Mouse (Mus musculus): ENCODE results near the gene Stk32b. TPM values are rescaled to one million over a fixed set of nuclear protein-coding genes. Genes with fewer than 3 reads are reported as not detected.

Stk32b gene
- polyA plus RNA-seq (2015; fragmentation: Nextera tagmentation; extraction: Ambion mirVana), result 19.2 and 23.6 TPM in 2 replicates

DNA sequence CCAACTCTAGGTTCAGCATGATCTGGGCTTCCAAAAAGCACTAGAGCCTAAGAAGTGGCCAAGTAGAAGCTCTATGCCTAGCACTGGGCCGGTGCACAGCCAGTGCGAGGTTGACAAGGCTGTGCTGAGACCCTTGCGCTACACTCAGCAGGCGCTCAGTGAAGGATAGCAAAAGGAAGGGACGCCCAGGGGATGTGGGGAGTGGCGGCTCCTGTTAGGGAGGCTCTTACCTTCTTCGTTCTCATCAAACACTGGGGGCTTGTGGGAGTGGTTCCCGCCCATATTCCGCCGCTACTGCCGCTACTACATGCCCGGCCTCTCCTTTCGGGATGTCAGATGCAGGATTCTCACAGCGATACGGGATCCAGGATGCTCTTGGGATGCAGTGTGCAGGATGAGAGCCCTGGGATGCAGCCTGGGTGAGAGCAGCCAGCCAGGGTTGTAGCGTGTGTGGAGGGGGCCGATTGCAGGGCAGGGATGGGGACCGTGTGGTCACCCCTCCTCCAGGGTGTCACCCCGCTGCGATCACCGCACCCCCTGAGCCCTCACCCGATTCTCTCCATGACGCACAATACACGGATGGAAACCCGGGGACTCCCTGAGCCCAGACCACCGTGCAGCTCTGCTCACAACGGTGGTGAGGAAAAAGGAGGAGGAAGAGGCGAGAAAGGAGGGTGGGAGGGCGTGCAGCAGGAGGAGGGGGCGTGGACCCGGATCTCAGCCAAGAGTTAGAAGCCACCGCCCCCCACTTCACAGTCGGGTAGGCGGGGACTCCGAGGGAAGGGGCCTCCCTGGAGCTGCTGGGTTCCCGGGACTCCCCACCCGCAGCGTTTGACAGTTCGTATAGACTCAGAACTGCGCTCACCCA lies at the start of gene Stk32b:
Stk32b (minus strand) TSS at position 667 of the 868 bp plus-strand sequence.
- Histone ChIP-seq H3K27me3 (replicated peaks; ENCODE audit: control insufficient read depth, insufficient read depth, low read length) (peaks cover 7% of the 10 kb centered on the region), H3K36me3 (ENCODE audit: control insufficient read depth, insufficient read depth) (no peaks in the 10 kb centered on the region), H3K27ac (ENCODE audit: low read length) (peak within 1 kb of the TSS; percentile 88), H3K4me3 (replicated peaks; ENCODE audit: low read length) (peak within 1 kb of the TSS; percentile 68), H3K4me2 (ENCODE audit: low read length) (peak within 1 kb of the TSS; percentile 75), H3K9ac (replicated peaks; ENCODE audit: low read depth, low read length) (peak within 1 kb of the TSS; percentile 80), H3K9me3 (ENCODE audit: control insufficient read depth, low read length) (no peaks in the 10 kb centered on the region), H3K4me1 (replicated peaks; ENCODE audit: control insufficient read depth, insufficient read depth, low read length) (peaks cover 16% of the 10 kb centered on the region)
- WGBS, result under 1% methylated on average over 40 of the region's 40 CpGs
- ATAC-seq, result peak; percentile 90

DNA sequence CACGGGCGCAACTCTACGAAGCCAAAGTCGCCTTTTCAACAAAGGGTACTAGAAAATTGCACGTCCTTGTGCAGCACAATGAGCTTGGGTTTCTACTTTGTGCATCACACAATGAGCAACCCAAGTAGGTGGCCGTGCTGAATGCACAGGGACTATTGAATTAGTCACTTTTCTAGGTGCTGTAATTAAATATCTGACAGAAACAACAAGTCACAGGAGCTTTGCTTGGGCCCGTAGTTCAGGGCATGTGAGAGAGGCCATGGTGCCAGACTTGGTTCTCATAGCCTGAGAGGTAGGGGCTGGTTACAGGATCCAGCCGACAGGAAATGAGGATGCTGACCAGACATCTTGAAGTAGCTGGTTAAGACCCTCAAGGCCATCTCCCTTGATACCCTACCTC lies 48.9 kb upstream of the Stk32b start:
- no peaks in the 10 kb centered on the region for H3K36me3 ChIP-seq (ENCODE audit: control insufficient read depth, insufficient read depth)
- H3K27ac ChIP-seq (ENCODE audit: low read length), result no peak overlapping the region
- peaks cover 13% of the 10 kb centered on the region for H3K4me1 ChIP-seq (replicated peaks; ENCODE audit: control insufficient read depth, insufficient read depth, low read length)
- peaks cover 42% of the 10 kb centered on the region for H3K27me3 ChIP-seq (replicated peaks; ENCODE audit: control insufficient read depth, insufficient read depth, low read length)
- H3K4me2 ChIP-seq (ENCODE audit: low read length), result no peak overlapping the region
- ATAC-seq, result no peak
- no peak overlapping the region for H3K4me3 ChIP-seq (replicated peaks; ENCODE audit: low read length)
- WGBS, result 7% methylated on average over 8 of the region's 8 CpGs
- H3K9me3 ChIP-seq (ENCODE audit: control insufficient read depth, low read length), result peaks cover 2% of the 10 kb centered on the region; the same call in 1 of the 2 replicates
- H3K9ac ChIP-seq (replicated peaks; ENCODE audit: low read depth, low read length), result no peak overlapping the region

GRCm38 (mm10) chr5:37762046-37762445 lies 45.1 kb upstream of the Stk32b start:
- H3K27ac ChIP-seq (ENCODE audit: low read length), result no peak overlapping the region
- ATAC-seq, result no peak
- no peaks in the 10 kb centered on the region for H3K36me3 ChIP-seq (ENCODE audit: control insufficient read depth, insufficient read depth)
- peaks cover 2% of the 10 kb centered on the region; the same call in 1 of the 2 replicates for H3K9me3 ChIP-seq (ENCODE audit: control insufficient read depth, low read length)
- peaks cover 27% of the 10 kb centered on the region for H3K27me3 ChIP-seq (replicated peaks; ENCODE audit: control insufficient read depth, insufficient read depth, low read length)
- H3K4me2 ChIP-seq (ENCODE audit: low read length), result no peak overlapping the region
- WGBS, result 90% methylated on average over 3 of the region's 3 CpGs
- no peak overlapping the region for H3K9ac ChIP-seq (replicated peaks; ENCODE audit: low read depth, low read length)
- H3K4me3 ChIP-seq (replicated peaks; ENCODE audit: low read length), result no peak overlapping the region
- H3K4me1 ChIP-seq (replicated peaks; ENCODE audit: control insufficient read depth, insufficient read depth, low read length), result no peaks in the 10 kb centered on the region

DNA sequence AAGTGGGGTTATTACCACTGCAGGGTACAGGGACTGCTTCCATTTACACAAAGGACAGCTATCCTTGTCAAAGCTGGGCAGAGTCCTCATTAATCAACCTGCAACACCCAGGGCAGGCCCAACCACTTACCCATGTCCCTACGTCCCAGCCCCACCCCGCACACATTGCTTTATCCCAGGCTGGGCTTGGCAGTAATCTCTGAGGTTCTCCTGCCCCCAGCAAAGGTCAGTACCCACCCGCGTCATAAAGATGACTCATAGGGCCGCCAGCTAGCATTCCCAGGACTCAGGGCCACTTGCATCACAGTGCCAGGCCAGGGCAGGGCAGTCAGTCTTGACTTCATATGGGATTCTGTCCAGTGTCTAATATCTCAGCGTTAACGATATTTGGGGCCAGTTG lies 36.4 kb upstream of the Stk32b start:
- Histone ChIP-seq H3K4me2 (ENCODE audit: low read length) (no peak overlapping the region), H3K27me3 (replicated peaks; ENCODE audit: control insufficient read depth, insufficient read depth, low read length) (no peaks in the 10 kb centered on the region; the same call in none of the 2 replicates), H3K9ac (replicated peaks; ENCODE audit: low read depth, low read length) (no peak overlapping the region), H3K27ac (ENCODE audit: low read length) (no peak overlapping the region), H3K9me3 (ENCODE audit: control insufficient read depth, low read length) (no peaks in the 10 kb centered on the region), H3K36me3 (ENCODE audit: control insufficient read depth, insufficient read depth) (no peaks in the 10 kb centered on the region), H3K4me3 (replicated peaks; ENCODE audit: low read length) (no peak overlapping the region), H3K4me1 (replicated peaks; ENCODE audit: control insufficient read depth, insufficient read depth, low read length) (no peaks in the 10 kb centered on the region)
- WGBS, result 81% methylated on average over 7 of the region's 7 CpGs
- ATAC-seq, result no peak

- H3K9me3 ChIP-seq (ENCODE audit: control insufficient read depth, low read length), result no peaks in the 10 kb centered on the region
- no peak overlapping the region for H3K4me2 ChIP-seq (ENCODE audit: low read length)
- no peak overlapping the region for H3K9ac ChIP-seq (replicated peaks; ENCODE audit: low read depth, low read length)
- WGBS, result 70% methylated on average over 8 of the region's 8 CpGs
- no peak overlapping the region for H3K4me3 ChIP-seq (replicated peaks; ENCODE audit: low read length)
- no peaks in the 10 kb centered on the region for H3K36me3 ChIP-seq (ENCODE audit: control insufficient read depth, insufficient read depth)
- no peaks in the 10 kb centered on the region for H3K4me1 ChIP-seq (replicated peaks; ENCODE audit: control insufficient read depth, insufficient read depth, low read length)
- ATAC-seq, result peak; percentile 93
- no peak overlapping the region for H3K27ac ChIP-seq (ENCODE audit: low read length)
- H3K27me3 ChIP-seq (replicated peaks; ENCODE audit: control insufficient read depth, insufficient read depth, low read length), result no peaks in the 10 kb centered on the region; the same call in none of the 2 replicates
These were observed 35.3 kb upstream of the Stk32b start for GRCm38 (mm10) chr5:37752027-37752967.

DNA sequence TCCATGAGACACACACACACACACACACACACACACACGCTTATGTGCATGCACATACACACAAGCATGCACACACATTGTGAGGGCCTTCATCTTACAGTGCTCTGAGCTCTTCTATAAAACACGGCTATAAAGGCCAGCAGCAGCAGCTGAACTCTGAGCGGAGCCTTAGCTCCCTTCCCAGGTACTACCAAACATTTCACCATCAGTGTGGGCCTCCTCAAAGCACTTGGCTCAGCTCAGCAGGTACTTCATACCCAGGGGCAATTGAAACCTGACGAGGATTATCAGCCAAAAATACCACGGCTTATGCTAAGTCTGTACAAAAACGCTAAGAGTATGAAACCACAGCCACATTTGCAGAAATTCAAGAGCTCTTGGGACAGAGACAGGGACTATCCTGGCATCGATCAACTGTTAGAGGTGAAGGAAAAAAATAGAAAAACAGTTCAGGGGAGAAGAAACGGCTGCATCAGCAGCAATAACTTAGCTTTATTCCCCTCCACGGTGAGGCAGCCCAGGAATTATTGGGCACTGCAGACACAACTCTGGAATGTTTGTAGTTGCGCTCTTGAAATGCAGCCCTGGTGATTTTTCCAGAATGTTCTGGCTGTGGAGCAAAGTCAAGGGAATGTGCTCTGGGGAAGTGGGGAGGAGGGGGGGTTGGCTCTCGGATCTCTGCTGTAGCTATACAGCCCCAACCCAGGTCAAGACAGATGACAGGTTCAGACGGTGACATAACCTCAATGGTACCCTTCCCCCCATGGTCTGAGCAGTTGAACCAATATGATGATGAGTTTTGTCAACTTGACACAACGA lies 27.1 kb upstream of the Stk32b start:
- Histone ChIP-seq H3K4me2 (ENCODE audit: low read length) (no peak overlapping the region), H3K4me1 (replicated peaks; ENCODE audit: control insufficient read depth, insufficient read depth, low read length) (no peaks in the 10 kb centered on the region), H3K4me3 (replicated peaks; ENCODE audit: low read length) (no peak overlapping the region), H3K9me3 (ENCODE audit: control insufficient read depth, low read length) (peaks cover 7% of the 10 kb centered on the region), H3K27me3 (replicated peaks; ENCODE audit: control insufficient read depth, insufficient read depth, low read length) (no peaks in the 10 kb centered on the region), H3K9ac (replicated peaks; ENCODE audit: low read depth, low read length) (no peak overlapping the region), H3K36me3 (ENCODE audit: control insufficient read depth, insufficient read depth) (no peaks in the 10 kb centered on the region), H3K27ac (ENCODE audit: low read length) (no peak overlapping the region)
- ATAC-seq, result no peak
- 75% methylated on average over 13 of the region's 13 CpGs for WGBS

GRCm38 (mm10) chr5:37736213-37736612 lies 19.2 kb upstream of the Stk32b start:
- H3K9me3 ChIP-seq (ENCODE audit: control insufficient read depth, low read length), result no peaks in the 10 kb centered on the region
- H3K9ac ChIP-seq (replicated peaks; ENCODE audit: low read depth, low read length), result no peak overlapping the region
- WGBS, result 48% methylated on average over 6 of the region's 7 CpGs
- no peaks in the 10 kb centered on the region for H3K36me3 ChIP-seq (ENCODE audit: control insufficient read depth, insufficient read depth)
- no peaks in the 10 kb centered on the region for H3K4me1 ChIP-seq (replicated peaks; ENCODE audit: control insufficient read depth, insufficient read depth, low read length)
- no peak overlapping the region for H3K27ac ChIP-seq (ENCODE audit: low read length)
- no peak overlapping the region for H3K4me3 ChIP-seq (replicated peaks; ENCODE audit: low read length)
- ATAC-seq, result no peak
- no peak overlapping the region for H3K4me2 ChIP-seq (ENCODE audit: low read length)
- H3K27me3 ChIP-seq (replicated peaks; ENCODE audit: control insufficient read depth, insufficient read depth, low read length), result no peaks in the 10 kb centered on the region

- no peak for ATAC-seq
- Histone ChIP-seq H3K9me3 (ENCODE audit: control insufficient read depth, low read length) (no peaks in the 10 kb centered on the region), H3K36me3 (ENCODE audit: control insufficient read depth, insufficient read depth) (no peaks in the 10 kb centered on the region), H3K4me2 (ENCODE audit: low read length) (no peak within 1 kb of the TSS), H3K27me3 (replicated peaks; ENCODE audit: control insufficient read depth, insufficient read depth, low read length) (no peaks in the 10 kb centered on the region), H3K27ac (ENCODE audit: low read length) (no peak within 1 kb of the TSS), H3K9ac (replicated peaks; ENCODE audit: low read depth, low read length) (no peak within 1 kb of the TSS), H3K4me1 (replicated peaks; ENCODE audit: control insufficient read depth, insufficient read depth, low read length) (no peaks in the 10 kb centered on the region), H3K4me3 (replicated peaks; ENCODE audit: low read length) (no peak within 1 kb of the TSS)
- 27% methylated on average over 5 of the region's 5 CpGs for WGBS
These were observed 18.3 kb upstream of the Stk32b start, which contains the start of gene Cytl1 for GRCm38 (mm10) chr5:37735224-37735623. TSS of gene Cytl1 (plus strand) at chr5:37735519.
